Mouse (Mus musculus): ENCODE measurements around the gene Mmaa.

DNA sequence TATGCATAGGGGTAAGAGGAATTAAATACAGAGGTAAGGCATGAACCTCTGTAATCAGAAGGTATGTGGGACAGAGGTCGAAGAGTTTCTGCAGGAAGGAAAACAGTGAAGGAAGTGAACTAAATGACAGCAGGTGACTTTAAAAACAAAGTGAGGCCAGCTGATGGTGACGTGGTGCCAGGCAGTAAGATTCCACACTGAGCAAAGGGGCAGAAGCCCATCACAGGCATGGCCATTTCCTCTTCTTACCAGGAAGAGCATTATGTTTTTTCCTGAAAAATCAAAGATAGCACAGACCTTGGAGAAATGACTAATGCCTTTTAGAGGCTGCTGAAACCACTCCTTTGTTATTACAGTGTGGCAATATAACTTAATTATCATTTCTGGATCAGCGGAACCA, 6.8 kb upstream of the Mmaa start:
- TF ChIP-seq CTCF (IDR thresholded peaks at IDR 0.05; ENCODE audit: insufficient read depth, low read length) (no peak), POLR2A (IDR thresholded peaks at IDR 0.05; ENCODE audit: borderline replicate concordance, extremely low read depth, low read depth, low read length) (no peak)
